Comparison of ENCODE assay signal across 8 mouse cellular contexts in genomic region chr14:45452861-45453512, GRCm38 (mm10). TPM values are rescaled to one million over a fixed set of nuclear protein-coding genes. Genes with fewer than 3 reads are reported as not detected.
DNase-seq lines count a peak whose midpoint lies in the region; ATAC-seq and TF ChIP-seq lines count a peak whose summit lies in the region.

No protein-coding gene starts in this region.

- 0 out of 2 replicates have a peak, but pooled peaks have one; percentile 37 for ATAC-seq in hindbrain, embryonic 11.5 days (ENCODE audit: low FRiP score)
- no peak for ATAC-seq in hindbrain, embryonic 12.5 days (ENCODE audit: low FRiP score)
- ATAC-seq in lung, postnatal 0 days: peak; percentile 40

- no peak overlapping the region for H3K9ac ChIP-seq in hindbrain, embryonic 11.5 days (ENCODE audit: low read depth, low read length)
- no peak overlapping the region for H3K9ac ChIP-seq in hindbrain, embryonic 12.5 days
- H3K9ac ChIP-seq in heart, adult 2 months (ENCODE audit: low read depth, low read length): 0 out of 2 replicates have a peak overlapping the region, but pooled peaks have one; percentile 19
- no peak overlapping the region for H3K9ac ChIP-seq in lung, postnatal 0 days (replicated peaks; ENCODE audit: low read depth)

- no peaks in the 10 kb centered on the region for H3K27me3 ChIP-seq in hindbrain, embryonic 11.5 days (ENCODE audit: control insufficient read depth, insufficient read depth, low read length)
- no peaks in the 10 kb centered on the region for H3K27me3 ChIP-seq in hindbrain, embryonic 12.5 days
- H3K27me3 ChIP-seq in heart, adult 2 months (ENCODE audit: control insufficient read depth, insufficient read depth, low read length): no peaks in the 10 kb centered on the region
- H3K27me3 ChIP-seq in kidney, adult 2 months (replicated peaks; ENCODE audit: control insufficient read depth, insufficient read depth, low read length): no peaks in the 10 kb centered on the region
- H3K27me3 ChIP-seq in lung, postnatal 0 days (replicated peaks; ENCODE audit: insufficient read depth, low read length): no peaks in the 10 kb centered on the region

- H3K4me1 ChIP-seq in hindbrain, embryonic 11.5 days (replicated peaks; ENCODE audit: control insufficient read depth, insufficient read depth, low read length): no peaks in the 10 kb centered on the region; the same call in 1 of the 2 replicates
- H3K4me1 ChIP-seq in hindbrain, embryonic 12.5 days: peaks cover 32% of the 10 kb centered on the region
- peaks cover 35% of the 10 kb centered on the region for H3K4me1 ChIP-seq in heart, adult 2 months (ENCODE audit: control insufficient read depth, insufficient read depth, low read length)
- H3K4me1 ChIP-seq in kidney, adult 2 months (ENCODE audit: control insufficient read depth, insufficient read depth, low read length): peaks cover 26% of the 10 kb centered on the region
- H3K4me1 ChIP-seq in lung, postnatal 0 days (ENCODE audit: insufficient read depth, low read depth, low read length): peaks cover 18% of the 10 kb centered on the region

- 35% methylated on average over 11 of the region's 11 CpGs for WGBS in hindbrain, embryonic 11.5 days
- WGBS in hindbrain, embryonic 12.5 days: 26% methylated on average over 11 of the region's 11 CpGs
- 14% methylated on average over 11 of the region's 11 CpGs for WGBS in heart, adult 2 months
- WGBS in kidney, adult 2 months: 10% methylated on average over 11 of the region's 11 CpGs
- WGBS in lung, postnatal 0 days: 10% methylated on average over 11 of the region's 11 CpGs

- H3K36me3 ChIP-seq in hindbrain, embryonic 11.5 days (ENCODE audit: control insufficient read depth, insufficient read depth, low read length): no peaks in the 10 kb centered on the region
- H3K36me3 ChIP-seq in hindbrain, embryonic 12.5 days: no peaks in the 10 kb centered on the region
- peaks cover 17% of the 10 kb centered on the region for H3K36me3 ChIP-seq in heart, adult 2 months (ENCODE audit: control insufficient read depth, insufficient read depth, low read length)
- no peaks in the 10 kb centered on the region for H3K36me3 ChIP-seq in kidney, adult 2 months (ENCODE audit: control insufficient read depth, insufficient read depth, low read length)
- H3K36me3 ChIP-seq in lung, postnatal 0 days (ENCODE audit: insufficient read depth, low read length): no peaks in the 10 kb centered on the region

- intact Hi-C loops in heart, adult 2 months (cut with DNase I): no loop called here

- no peak overlapping the region for H3K27ac ChIP-seq in hindbrain, embryonic 11.5 days (ENCODE audit: low read depth, low read length)
- H3K27ac ChIP-seq in hindbrain, embryonic 12.5 days: no peak overlapping the region
- peak overlapping the region; percentile 81 for H3K27ac ChIP-seq in heart, adult 2 months
- peak overlapping the region; percentile 93 for H3K27ac ChIP-seq in kidney, adult 2 months (ENCODE audit: insufficient read depth, low read depth, low read length)
- peak overlapping the region; percentile 82 for H3K27ac ChIP-seq in lung, postnatal 0 days (ENCODE audit: low read length)

- no peak overlapping the region for H3K4me2 ChIP-seq in hindbrain, embryonic 11.5 days (replicated peaks; ENCODE audit: low read depth, low read length)
- H3K4me2 ChIP-seq in hindbrain, embryonic 12.5 days (replicated peaks): no peak overlapping the region
- no peak overlapping the region for H3K4me2 ChIP-seq in lung, postnatal 0 days (replicated peaks; ENCODE audit: low read depth, low read length)

- DNase-seq in hindbrain, embryonic 11.5 days (ENCODE audit: low spot score): no peak
- DNase-seq in heart, adult 2 months: peak; percentile 62 to 71
- peak; percentile 91 for DNase-seq in kidney, adult 2 months
- peak; percentile 56 for DNase-seq in lung, postnatal 0 days (ENCODE audit: low spot score)
- no peak for DNase-seq in urinary bladder, adult 2 months (ENCODE audit: low spot score)
- DNase-seq in T-cell, adult 2 months (ENCODE audit: low spot score): no peak
- no peak for DNase-seq in gastrocnemius, adult 18-20 months (ENCODE audit: low spot score)

- no peak for TF ChIP-seq CTCF in heart, adult 2 months (IDR thresholded peaks at IDR 0.05)
- no peak for TF ChIP-seq CTCF in kidney, adult 2 months (conservative IDR thresholded peaks at IDR 0.05; ENCODE audit: insufficient read depth, insufficient read length, low read depth, low read length)
- no peak for TF ChIP-seq CTCF in lung, postnatal 0 days (IDR thresholded peaks at IDR 0.05)

- no peaks in the 10 kb centered on the region for H3K9me3 ChIP-seq in hindbrain, embryonic 11.5 days (ENCODE audit: control insufficient read depth, low read length)
- H3K9me3 ChIP-seq in hindbrain, embryonic 12.5 days (replicated peaks): no peaks in the 10 kb centered on the region
- no peaks in the 10 kb centered on the region for H3K9me3 ChIP-seq in lung, postnatal 0 days (ENCODE audit: low read length)

- peak; percentile 91; the same call in 1 of the 2 replicates for TF ChIP-seq EP300 in heart, adult 2 months (IDR thresholded peaks at IDR 0.05; ENCODE audit: insufficient read depth, low read depth, low read length)
- no peak for TF ChIP-seq EP300 in lung, postnatal 0 days (IDR thresholded peaks at IDR 0.05)

- H3K79me2 ChIP-seq in heart, adult 2 months (replicated peaks; ENCODE audit: control insufficient read depth, insufficient read depth, low read length): no peaks in the 10 kb centered on the region

- H3K4me3 ChIP-seq in hindbrain, embryonic 11.5 days (ENCODE audit: low read depth, low read length): no peak overlapping the region
- no peak overlapping the region for H3K4me3 ChIP-seq in hindbrain, embryonic 12.5 days
- H3K4me3 ChIP-seq in heart, adult 2 months: no peak overlapping the region
- H3K4me3 ChIP-seq in kidney, adult 2 months (ENCODE audit: insufficient read depth, low read depth, low read length): no peak overlapping the region
- H3K4me3 ChIP-seq in lung, postnatal 0 days (ENCODE audit: low read depth, low read length): no peak overlapping the region

- no peak for TF ChIP-seq POLR2A in heart, adult 2 months (IDR thresholded peaks at IDR 0.05; ENCODE audit: insufficient read depth, low read depth, low read length)
- TF ChIP-seq POLR2A in kidney, adult 2 months (IDR thresholded peaks at IDR 0.05; ENCODE audit: low read depth, low read length): no peak

RNA-seq across cellular contexts. Expression of gene Gnpnat1, which starts 48.3 kb away (rescaled TPM):
- polyA plus RNA-seq in hindbrain, embryonic 11.5 days (2014; fragmentation: Nextera tagmentation; extraction: Ambion mirVana): 41.7 and 44.5 TPM in 2 replicates
- 36.5 and 39.1 TPM in 2 replicates for polyA plus RNA-seq in hindbrain, embryonic 12.5 days (2016; fragmentation: Nextera tagmentation; extraction: Ambion mirVana)
- total RNA-seq in heart, adult 2 months (2021): 10 to 100 TPM; 10.9 to 15.7 TPM
- polyA plus RNA-seq in heart, adult 2 months (2012; rRNA removed): 3.6 and 6.2 TPM in 2 replicates
- 8.0 and 10.1 TPM in 2 replicates for polyA plus RNA-seq in kidney, adult 2 months (2012; rRNA removed)
- 32.2 and 33.9 TPM in 2 replicates for polyA plus RNA-seq in lung, postnatal 0 days (2015; fragmentation: Nextera tagmentation; extraction: Ambion mirVana)
- 13.1 and 15.8 TPM in 2 replicates for polyA plus RNA-seq in urinary bladder, adult 2 months (2012; rRNA removed)
- 1 to 10 TPM; 8.4 to 9.0 TPM for total RNA-seq in gastrocnemius, adult 18-20 months (2021)

Comparison
In these comparisons a context has a peak if more than half of its experiments do, and no peak if none do; other contexts are left out.
1. DNase-seq: peak in heart, adult 2 months (2 of 2), kidney, adult 2 months (single experiment) and lung, postnatal 0 days (single experiment); none in hindbrain, embryonic 11.5 days (single experiment), urinary bladder, adult 2 months (single experiment), T-cell, adult 2 months (single experiment) and gastrocnemius, adult 18-20 months (single experiment).
2. H3K27ac ChIP-seq: peak in heart, adult 2 months (single experiment), kidney, adult 2 months (single experiment) and lung, postnatal 0 days (single experiment); none in hindbrain, embryonic 11.5 days (single experiment) and hindbrain, embryonic 12.5 days (single experiment).